Mouse (Mus musculus) forebrain, postnatal 0 days (tissue): ENCODE results near the gene Cptp. TPM values are rescaled to one million over a fixed set of nuclear protein-coding genes. Genes with fewer than 3 reads are reported as not detected.

ENCODE experiments used
- ATAC-seq: fragments of 200-750 bp; cut with Nextera tagmentation; 2 replicates; pipeline ENCODE4 v1.8.0; 2017; ENCODE audit warnings: mild to moderate bottlenecking, moderate library complexity
- DNase-seq: peaks from one replicate; pipeline ENCODE4 v3.0.0-alpha.2; 2015
- H3K27ac ChIP-seq: fragments of 300-500 bp; sonication (generic); 2 replicates; pipeline ENCODE4 v1.5.1; 2014; ENCODE audit warnings: low read depth, mild to moderate bottlenecking, antibody characterized with exemption, low read length, moderate library complexity, mixed read lengths
- H3K27me3 ChIP-seq: fragments of 300-500 bp; sonication (generic); 2 replicates; pipeline ENCODE4 v1.6.1; 2014; ENCODE audit warnings: mild to moderate bottlenecking, low read length, mixed read lengths; ENCODE audit not compliant: insufficient read depth
- H3K36me3 ChIP-seq: fragments of 300-500 bp; sonication (generic); 2 replicates; pipeline ENCODE4 v1.6.1; 2014; ENCODE audit warnings: mild to moderate bottlenecking, moderate library complexity; ENCODE audit not compliant: insufficient read depth
- H3K4me1 ChIP-seq: fragments of 300-500 bp; sonication (generic); 2 replicates; pipeline ENCODE4 v1.6.1; 2014; ENCODE audit warnings: antibody characterized with exemption; ENCODE audit not compliant: insufficient read depth
- H3K4me2 ChIP-seq: fragments of 300-500 bp; sonication (generic); 2 replicates; pipeline ENCODE4 v1.6.1; 2014; ENCODE audit warnings: low read depth, mild to moderate bottlenecking, moderate library complexity
- H3K4me3 ChIP-seq: fragments of 300-500 bp; sonication (generic); 2 replicates; pipeline ENCODE4 v1.5.1; 2014; ENCODE audit warnings: low read depth, low read length, mixed read lengths
- H3K9ac ChIP-seq: fragments of 300-500 bp; sonication (generic); 2 replicates; pipeline ENCODE4 v1.6.1; 2014; ENCODE audit warnings: mild to moderate bottlenecking
- H3K9me3 ChIP-seq: fragments of 300-500 bp; sonication (generic); 2 replicates; pipeline ENCODE4 v1.6.1; 2016; ENCODE audit warnings: low read length
- CTCF ChIP-seq: sonication (generic); IDR thresholded peaks from 2 replicates; pipeline ENCODE4 v1.5.1; 2016; ENCODE audit warnings: antibody characterized with exemption, control low read depth, low read depth
- WGBS: fragments of 180-500 bp; shearing (Covaris S2); extraction: QIAGEN DNeasy Blood & Tissue Kit; methylation state at CpG from one replicate; pipeline ENCODE4 v1.1.7; 2014; 5-methylcytosine and 5-hydroxymethylcytosine counted together
- polyA plus RNA-seq: library from polyadenylated mRNA; unstranded; fragments of >200 nt; fragmentation: Nextera tagmentation; extraction: Ambion mirVana; gene quantifications from 2 replicates; pipeline ENCODE4 v1.2.1, GENCODE M21; 2015
- total RNA-seq: library from RNA; depleted of rRNA; stranded (reverse); fragments of >200 nt; gene quantifications from 2 replicates; pipeline ENCODE4 v1.2.3, GENCODE M21; 2014

Gene Cptp
- total and polyA plus RNA-seq, 2 experiments from 2014 or later = 19.8 to 22.8 TPM

DNA sequence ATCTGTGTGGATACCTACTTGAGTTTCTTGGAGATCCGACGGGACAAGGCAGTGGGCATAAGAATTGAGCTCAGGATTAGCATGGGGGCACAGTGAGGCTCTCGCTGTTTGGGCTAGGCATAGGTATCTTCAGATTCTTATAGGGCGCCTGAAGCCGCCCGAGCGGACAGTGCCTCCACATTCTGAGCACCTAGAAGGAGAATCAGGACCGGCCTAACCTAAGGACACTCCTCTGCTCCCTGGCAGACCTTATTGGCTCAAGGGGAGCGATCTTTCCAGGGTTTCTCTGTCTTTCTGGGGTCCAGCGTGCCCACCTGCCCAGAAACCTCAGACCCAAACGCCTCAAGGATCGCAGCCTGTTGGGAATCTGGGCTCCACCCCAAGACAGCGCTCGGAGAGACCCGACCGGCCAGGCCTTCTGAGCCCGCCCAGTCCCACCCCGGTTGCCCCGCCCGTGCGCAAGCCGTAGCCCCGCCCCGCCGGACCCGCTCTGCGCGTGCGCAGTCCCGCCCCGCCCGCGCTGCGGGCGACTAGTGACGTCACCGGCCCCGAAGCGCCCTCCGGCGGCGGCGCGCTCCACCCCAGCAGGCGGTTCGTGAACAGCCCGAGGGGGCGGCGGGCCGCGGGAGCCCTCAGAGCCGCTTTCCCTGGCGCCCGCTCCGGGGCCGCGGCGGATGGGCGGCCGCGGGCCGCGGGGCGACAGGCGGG, 22.2 kb downstream of the Cptp start, which contains the start of gene Dvl1:
Gene Dvl1 (plus strand): TSS at position 532 of the 708 bp plus-strand sequence.
- Histone ChIP-seq H3K4me1 (peaks cover 23% of the 10 kb centered on the region), H3K9ac (peak within 1 kb of the TSS; percentile 92), H3K9me3 (no peaks in the 10 kb centered on the region), H3K36me3 (0 out of 2 replicates have a peak, but pooled peaks cover 4% of the 10 kb centered on the region), H3K4me3 (peak within 1 kb of the TSS; percentile 93), H3K27me3 (no peaks in the 10 kb centered on the region), H3K27ac (peak within 1 kb of the TSS; percentile 82), H3K4me2 (peak within 1 kb of the TSS; percentile 88)
- DNase-seq (peak; percentile 97), ATAC-seq (peak; percentile 89)
- TF ChIP-seq CTCF = peak; percentile 61
- 4% methylated on average over 54 of the region's 65 CpGs for WGBS

DNA sequence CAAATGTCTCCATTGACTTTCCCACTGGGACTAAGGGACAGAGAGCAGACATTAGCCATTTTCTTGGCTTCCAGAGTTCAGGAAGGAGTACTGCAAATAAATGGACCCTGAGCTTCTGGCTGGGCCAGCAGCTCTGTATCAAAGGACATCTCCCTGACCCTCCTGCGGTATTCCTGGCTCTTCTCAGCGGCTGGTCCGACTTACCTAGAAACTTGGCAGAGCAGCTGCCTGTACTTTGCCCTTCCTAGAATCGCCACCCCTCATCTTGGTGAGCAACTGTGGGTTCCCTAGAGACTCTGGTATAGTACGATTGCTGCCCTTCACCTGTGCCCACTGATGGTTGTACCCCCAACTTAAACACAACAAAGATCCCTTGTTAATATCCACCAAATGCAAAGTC, 26.0 kb downstream of the Cptp start:
- no peak for DNase-seq
- WGBS = 96% methylated on average over 5 of the region's 5 CpGs
- no peak overlapping the region for H3K27ac ChIP-seq
- no peak overlapping the region for H3K4me3 ChIP-seq
- no peak overlapping the region for H3K4me2 ChIP-seq
- H3K4me1 ChIP-seq = peaks cover 8% of the 10 kb centered on the region
- H3K27me3 ChIP-seq = no peaks in the 10 kb centered on the region
- H3K36me3 ChIP-seq = 0 out of 2 replicates have a peak, but pooled peaks cover 4% of the 10 kb centered on the region
- no peak for ATAC-seq
- no peak overlapping the region for H3K9ac ChIP-seq
- TF ChIP-seq CTCF = no peak
- no peaks in the 10 kb centered on the region for H3K9me3 ChIP-seq

DNA sequence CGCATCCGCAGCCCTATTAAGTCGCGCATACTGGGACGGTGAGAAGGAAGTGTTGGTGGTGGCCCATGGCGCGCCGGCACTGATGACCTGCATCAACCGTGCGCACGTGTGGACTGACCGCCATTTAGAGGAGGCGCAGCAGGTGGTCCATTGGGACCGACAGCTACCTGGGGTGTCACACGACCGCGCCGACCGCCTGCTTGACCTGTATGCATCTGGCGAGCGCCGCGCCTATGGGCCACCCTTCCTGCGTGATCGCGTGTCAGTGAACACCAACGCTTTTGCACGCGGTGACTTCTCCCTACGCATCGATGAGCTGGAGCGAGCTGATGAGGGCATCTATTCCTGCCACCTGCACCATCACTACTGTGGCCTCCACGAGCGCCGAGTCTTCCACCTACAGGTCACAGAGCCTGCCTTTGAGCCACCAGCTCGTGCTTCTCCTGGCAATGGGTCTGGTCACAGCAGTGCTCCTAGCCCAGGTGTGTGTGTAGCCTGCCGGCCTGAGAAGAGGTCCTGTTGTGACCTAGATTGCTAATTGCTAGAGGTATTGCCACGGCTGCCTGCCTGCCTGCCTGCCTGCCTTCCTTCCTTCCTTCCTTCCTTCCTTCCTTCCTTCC, 27.5 kb downstream of the Cptp start:
- Histone ChIP-seq H3K27ac (no peak overlapping the region), H3K4me2 (no peak overlapping the region), H3K9ac (no peak overlapping the region), H3K4me3 (no peak overlapping the region), H3K9me3 (no peaks in the 10 kb centered on the region), H3K4me1 (peaks cover 4% of the 10 kb centered on the region; the same call in 1 of the 2 replicates), H3K27me3 (no peaks in the 10 kb centered on the region), H3K36me3 (0 out of 2 replicates have a peak, but pooled peaks cover 4% of the 10 kb centered on the region)
- WGBS = 42% methylated on average over 38 of the region's 38 CpGs
- ATAC-seq (no peak), DNase-seq (no peak)
- no peak for TF ChIP-seq CTCF

DNA sequence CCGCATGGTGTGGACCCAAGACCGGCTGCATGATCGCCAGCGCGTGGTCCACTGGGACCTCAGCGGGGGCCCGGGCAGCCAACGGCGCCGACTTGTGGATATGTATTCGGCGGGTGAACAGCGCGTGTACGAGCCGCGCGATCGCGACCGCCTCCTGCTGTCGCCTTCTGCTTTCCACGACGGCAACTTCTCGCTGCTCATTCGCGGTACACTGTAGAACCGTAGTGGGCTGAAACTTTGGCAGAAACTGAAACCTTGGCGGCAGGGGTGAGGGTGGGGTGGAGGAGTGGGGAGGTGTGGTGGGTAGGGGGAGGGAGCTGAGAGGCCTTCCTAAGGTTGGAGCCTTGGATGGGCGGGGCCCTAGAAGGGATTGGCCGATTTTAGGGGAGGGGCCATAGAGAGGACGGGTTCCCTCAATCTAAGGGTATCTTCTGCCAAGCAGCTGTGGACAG, 28.2 kb downstream of the Cptp start:
- Histone ChIP-seq H3K4me2 (peak overlapping the region; percentile 47), H3K27me3 (no peaks in the 10 kb centered on the region), H3K4me1 (no peaks in the 10 kb centered on the region), H3K4me3 (peak overlapping the region; percentile 16; the same call in 1 of the 2 replicates), H3K27ac (no peak overlapping the region), H3K9ac (no peak overlapping the region), H3K9me3 (no peaks in the 10 kb centered on the region), H3K36me3 (0 out of 2 replicates have a peak, but pooled peaks cover 4% of the 10 kb centered on the region)
- TF ChIP-seq CTCF = peak; percentile 53
- DNase-seq (peak; percentile 35), ATAC-seq (peak; percentile 57)
- WGBS = 1% methylated on average over 30 of the region's 32 CpGs

DNA sequence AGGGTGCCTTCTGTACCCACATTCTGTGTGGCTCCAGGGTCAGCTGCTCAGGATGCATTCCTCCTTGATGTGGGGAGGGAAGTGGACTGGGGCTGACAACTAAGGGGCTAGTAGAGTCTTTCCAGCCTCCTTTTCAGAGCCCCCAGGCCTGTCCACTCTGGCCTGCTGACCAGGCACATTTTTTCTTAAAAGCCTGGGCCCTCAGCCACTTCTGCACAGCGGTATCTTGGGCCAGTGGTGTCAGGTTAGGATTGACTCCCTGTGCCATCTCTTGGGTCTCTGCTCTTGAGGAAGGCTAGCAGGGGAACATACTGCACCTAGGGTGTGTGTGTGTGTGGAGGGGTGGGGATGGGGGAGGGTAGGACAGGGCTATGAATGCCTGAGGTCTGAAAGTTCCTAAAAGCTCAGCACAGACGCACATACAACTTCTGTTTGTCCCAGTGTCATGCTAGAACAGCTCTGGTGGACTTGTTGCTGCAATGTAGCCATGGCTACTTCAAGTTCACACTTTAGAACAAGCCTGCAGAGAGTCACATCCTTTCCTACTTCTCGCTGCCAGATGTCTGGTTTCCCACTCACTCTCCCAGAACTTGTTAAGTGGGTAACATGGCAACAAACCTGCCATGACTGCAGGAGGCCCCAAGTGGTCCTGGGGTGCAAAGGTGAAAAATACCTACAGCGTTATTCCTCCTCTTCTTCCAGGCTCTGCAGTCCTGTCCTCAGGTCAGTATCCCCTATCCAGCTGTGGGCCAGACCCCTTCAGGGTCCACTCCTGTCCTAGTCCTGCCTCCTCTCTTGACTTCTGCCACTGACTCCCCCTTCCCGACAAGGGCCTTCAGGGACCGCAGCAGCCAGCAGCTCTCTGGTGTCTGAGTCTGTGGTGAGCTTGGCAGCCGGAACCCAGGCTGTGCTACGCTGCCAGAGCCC, 28.9 kb downstream of the Cptp start:
- ATAC-seq = 0 out of 2 replicates have a peak, but pooled peaks have one; percentile 17
- DNase-seq = no peak
- Histone ChIP-seq H3K4me3 (peak overlapping the region; percentile 16), H3K27me3 (no peaks in the 10 kb centered on the region), H3K9ac (0 out of 2 replicates have a peak overlapping the region, but pooled peaks have one; percentile 10), H3K27ac (peak overlapping the region; percentile 40), H3K9me3 (no peaks in the 10 kb centered on the region), H3K36me3 (0 out of 2 replicates have a peak, but pooled peaks cover 4% of the 10 kb centered on the region), H3K4me1 (no peaks in the 10 kb centered on the region), H3K4me2 (peak overlapping the region; percentile 47)
- 10% methylated on average over 8 of the region's 8 CpGs for WGBS
- TF ChIP-seq CTCF = no peak

DNA sequence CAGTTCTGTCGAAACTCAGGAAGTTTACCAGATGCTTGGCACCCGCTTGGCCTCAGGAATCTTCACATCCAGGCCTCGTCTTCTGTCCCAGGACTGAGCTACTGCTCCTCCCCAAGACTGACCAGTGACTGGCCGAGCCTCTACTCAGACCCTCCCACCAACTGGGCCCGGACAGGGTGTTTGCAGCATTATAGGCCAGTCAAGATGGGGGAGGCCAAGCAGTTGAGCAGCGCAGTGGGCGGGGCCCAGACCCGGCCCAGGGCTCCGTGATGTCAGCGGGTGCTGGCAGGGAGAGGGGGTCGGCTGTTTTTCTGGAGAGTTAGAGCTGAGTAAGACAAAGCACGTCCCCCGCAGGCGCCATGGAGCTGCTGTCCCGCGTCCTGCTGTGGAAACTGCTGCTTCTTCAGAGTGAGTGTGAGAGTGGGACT, 29.7 kb downstream of the Cptp start, which contains the start of gene Mxra8:
Gene Mxra8 (plus strand): TSS at position 198 of the 428 bp plus-strand sequence.
- Histone ChIP-seq H3K27me3 (no peaks in the 10 kb centered on the region), H3K9me3 (no peaks in the 10 kb centered on the region), H3K9ac (0 out of 2 replicates have a peak within 1 kb of the TSS, but pooled peaks have one; percentile 10), H3K4me3 (peak within 1 kb of the TSS; percentile 16; the same call in 1 of the 2 replicates), H3K4me2 (peak within 1 kb of the TSS; percentile 47), H3K36me3 (0 out of 2 replicates have a peak, but pooled peaks cover 4% of the 10 kb centered on the region), H3K27ac (peak within 1 kb of the TSS; percentile 40), H3K4me1 (no peaks in the 10 kb centered on the region)
- TF ChIP-seq CTCF = no peak
- ATAC-seq (peak; percentile 66), DNase-seq (peak; percentile 32)
- 7% methylated on average over 16 of the region's 16 CpGs for WGBS
